9 mouse cellular contexts compared by ENCODE assay signal in genomic region chr5:22548556-22549161, GRCm38 (mm10). TPM values are rescaled to one million over a fixed set of nuclear protein-coding genes. Genes with fewer than 3 reads are reported as not detected.
A peak's percentile ranks its signal among the peaks of the same experiment; 100 is the strongest.
DNase-seq lines count a peak whose midpoint lies in the region; ATAC-seq lines count a peak whose summit lies in the region.
"Had no signal": no experiment of that assay in that cellular context is flagged by ENCODE, and none has a peak within 500 bp of the region (broad histone marks: within the 10 kb centered on the region; RNA-seq: fewer than 3 reads in every experiment).

No protein-coding gene starts in this region.

- ATAC-seq in limb, embryonic 12.5 days (ENCODE audit: insufficient number of reproducible peaks, insufficient read depth, low FRiP score, low TSS enrichment, low read depth): no peak

- H3K27ac ChIP-seq in limb, embryonic 12.5 days: no peak overlapping the region

- H3K4me3 ChIP-seq in limb, embryonic 12.5 days (replicated peaks): no peak overlapping the region

- H3K4me1 ChIP-seq in limb, embryonic 12.5 days (replicated peaks): peaks cover 9% of the 10 kb centered on the region; the same call in 1 of the 2 replicates

- peak; percentile 22 for DNase-seq in cerebellum, adult 9-10 months
- no peak for DNase-seq in cerebellum, adult 8-10 months
- DNase-seq in retina, postnatal 1 day: peak; percentile 5
- DNase-seq in retina, embryonic 14.5 days (ENCODE audit: low spot score): no peak
- DNase-seq in thymus, postnatal 25 days: no peak
- no peak for DNase-seq in spleen, adult 18-20 months
- no peak for DNase-seq in left cerebral cortex, adult 11 months (ENCODE audit: low spot score)
- DNase-seq: gastrocnemius, postnatal 10 days had no signal

- peaks cover 33% of the 10 kb centered on the region for H3K36me3 ChIP-seq in limb, embryonic 12.5 days

- H3K9ac ChIP-seq in limb, embryonic 12.5 days (replicated peaks): no peak overlapping the region

- H3K4me2 ChIP-seq in limb, embryonic 12.5 days: peak overlapping the region; percentile 61

- no peaks in the 10 kb centered on the region for H3K9me3 ChIP-seq in limb, embryonic 12.5 days

- H3K27me3 ChIP-seq in limb, embryonic 12.5 days: no peaks in the 10 kb centered on the region

- 78% methylated on average over 6 of the region's 6 CpGs for WGBS in limb, embryonic 12.5 days

RNA-seq across cellular contexts. Expression of gene Orc5, which starts 1.6 kb away (rescaled TPM):
- polyA plus RNA-seq in limb, embryonic 12.5 days (2016; fragmentation: Nextera tagmentation; extraction: Ambion mirVana): 46.6 and 49.1 TPM in 2 replicates

Comparison
In these comparisons a context has a peak if more than half of its experiments do, and no peak if none do; other contexts are left out.
1. DNase-seq: peak in cerebellum, adult 9-10 months (single experiment) and retina, postnatal 1 day (single experiment); none in cerebellum, adult 8-10 months (single experiment), retina, embryonic 14.5 days (single experiment), thymus, postnatal 25 days (single experiment), spleen, adult 18-20 months (0 of 2) and left cerebral cortex, adult 11 months (single experiment).